Mouse (Mus musculus) heart, adult 18-20 months (tissue): ENCODE results near the gene Ankar. TPM values are rescaled to one million over a fixed set of nuclear protein-coding genes. Genes with fewer than 3 reads are reported as not detected.

Experiments
- DNase-seq, 2 experiments: peaks; one replicate each; pipeline ENCODE4 v3.0.0; 2021 to 2022; ENCODE audit warnings: mixed read lengths in 1 of 2
- total RNA-seq, 2 experiments: library from RNA; stranded (reverse); gene quantifications; 2 replicates each; pipeline ENCODE4 v1.2.3; 2021

Gene Ankar
- total RNA-seq, 2 experiments from 2014 or later, result not detected

DNA sequence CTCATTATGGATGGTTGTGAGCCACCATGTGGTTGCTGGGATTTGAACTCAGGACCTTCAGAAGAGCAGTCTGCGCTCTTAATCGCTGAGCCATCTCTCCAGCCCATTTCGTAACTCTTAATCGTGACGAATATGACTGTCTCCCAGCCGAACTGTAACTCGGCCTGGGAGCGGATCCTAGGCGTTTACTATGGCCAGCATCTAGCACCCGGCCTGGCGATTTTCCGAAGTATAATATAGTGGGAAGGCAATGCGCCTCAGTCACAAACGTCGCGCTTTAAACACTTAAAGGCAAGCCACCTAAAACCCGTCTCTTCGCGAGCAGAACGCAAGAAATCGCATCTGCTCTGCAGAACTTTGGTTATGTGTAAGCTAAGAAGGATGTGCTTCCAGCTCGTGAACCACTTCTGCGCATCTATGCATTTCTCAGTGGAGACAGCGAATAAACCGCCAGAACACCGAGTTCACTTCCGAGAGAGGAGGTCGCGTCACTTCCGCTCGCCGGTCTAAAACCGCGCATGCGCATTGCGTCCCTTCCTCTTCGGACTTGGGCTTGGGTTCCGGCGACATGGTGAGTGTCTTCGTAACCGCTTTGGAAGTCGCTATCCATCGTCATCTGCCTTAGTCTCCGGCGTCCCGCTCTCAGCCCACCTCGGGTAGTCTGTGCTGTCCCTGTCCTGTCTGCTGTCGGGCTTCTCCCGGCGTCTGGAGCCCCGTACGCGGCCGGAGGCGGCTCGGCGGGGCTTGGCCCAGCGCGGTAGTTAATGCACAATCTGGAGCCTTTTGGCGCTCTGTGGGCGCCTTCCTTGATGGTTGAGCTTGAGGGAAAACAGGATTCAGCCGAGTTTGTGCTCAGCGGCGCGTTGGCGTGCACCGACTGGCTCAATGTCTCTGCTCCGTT is 10.6 kb upstream of the Ankar start, which contains the start of gene Rpl37a:
Gene Rpl37a (plus strand): TSS at position 538 of the 901 bp plus-strand sequence.
- DNase-seq, result peak; percentile 96 to 97

DNA sequence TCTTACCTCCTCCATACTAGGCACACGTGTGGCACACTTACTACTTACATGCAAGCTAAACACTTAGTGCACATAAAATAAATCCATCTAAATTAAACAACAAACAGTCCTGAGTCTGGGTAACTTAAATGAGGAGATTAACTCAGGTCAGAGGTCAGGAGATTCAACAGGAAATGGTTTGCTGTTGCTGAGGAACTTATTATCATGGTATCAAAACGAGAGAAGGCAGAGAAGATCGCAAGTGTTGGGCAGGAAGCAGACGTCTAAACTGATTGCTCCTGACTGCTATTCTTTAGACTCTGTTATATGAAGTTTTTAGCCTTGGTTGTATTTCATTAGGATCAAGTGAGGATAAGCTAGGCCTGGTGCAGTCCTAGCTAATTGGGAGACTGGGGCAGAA is 7.1 kb upstream of the Ankar start:
- DNase-seq, result no peak

DNA sequence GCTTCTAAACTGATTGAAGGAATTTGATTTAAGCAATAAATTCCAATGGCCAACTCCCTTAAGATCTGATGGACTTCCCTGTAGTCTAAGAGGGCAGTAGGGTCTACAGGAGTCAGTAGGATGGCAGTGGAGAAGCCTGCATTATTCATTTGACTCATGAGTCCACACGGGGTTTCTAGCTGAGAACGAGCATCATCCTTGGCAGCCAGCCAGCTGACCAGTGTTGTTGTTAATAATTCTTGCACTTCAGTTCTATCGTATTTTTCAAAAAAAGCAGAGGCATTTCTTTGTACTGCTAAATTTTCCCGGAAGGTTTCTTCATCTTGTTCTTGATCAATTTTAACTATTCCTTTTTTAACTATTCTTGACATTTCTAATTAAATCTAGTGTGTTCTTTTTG is 1.7 kb downstream of the Ankar start:
- no peak for DNase-seq

DNA sequence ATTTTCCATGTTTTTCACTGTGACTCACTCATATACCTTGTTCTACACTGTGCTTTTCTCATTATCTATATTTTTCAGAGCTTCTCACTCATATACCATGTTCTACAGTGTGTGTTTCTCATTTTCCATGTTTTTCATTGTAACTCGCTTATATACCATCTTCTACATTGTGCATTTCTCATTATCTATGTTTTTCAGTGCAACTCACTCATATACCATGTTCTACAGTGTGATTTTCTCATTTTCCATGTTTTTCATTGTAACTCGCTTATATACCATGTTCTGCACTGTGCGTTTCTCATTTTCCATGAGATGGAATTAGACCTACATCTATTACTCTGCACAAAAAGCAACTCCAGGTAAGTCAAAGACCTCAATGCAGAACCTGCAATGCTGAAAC is 4.1 kb downstream of the Ankar start:
- no peak for DNase-seq

DNA sequence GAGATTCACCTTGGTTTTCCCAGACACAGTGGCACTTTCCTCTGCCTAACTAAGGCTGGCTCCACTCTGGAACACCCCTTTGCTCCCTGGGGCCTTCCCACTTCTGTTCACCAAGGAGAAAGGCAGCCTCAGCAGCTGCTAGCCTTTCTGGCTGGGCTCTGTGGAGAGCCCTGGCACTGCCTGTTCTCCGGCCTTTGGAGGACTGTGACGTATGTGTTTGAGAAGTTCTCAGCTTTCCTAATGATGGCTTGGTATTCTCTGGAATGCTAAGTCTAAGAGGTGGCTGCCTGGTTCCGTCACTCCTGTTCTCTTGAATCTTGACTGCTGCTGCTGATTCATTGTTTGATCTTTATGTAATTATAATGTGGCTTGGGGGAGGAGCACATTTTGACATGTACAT is 27.3 kb downstream of the Ankar start:
- no peak for DNase-seq

DNA sequence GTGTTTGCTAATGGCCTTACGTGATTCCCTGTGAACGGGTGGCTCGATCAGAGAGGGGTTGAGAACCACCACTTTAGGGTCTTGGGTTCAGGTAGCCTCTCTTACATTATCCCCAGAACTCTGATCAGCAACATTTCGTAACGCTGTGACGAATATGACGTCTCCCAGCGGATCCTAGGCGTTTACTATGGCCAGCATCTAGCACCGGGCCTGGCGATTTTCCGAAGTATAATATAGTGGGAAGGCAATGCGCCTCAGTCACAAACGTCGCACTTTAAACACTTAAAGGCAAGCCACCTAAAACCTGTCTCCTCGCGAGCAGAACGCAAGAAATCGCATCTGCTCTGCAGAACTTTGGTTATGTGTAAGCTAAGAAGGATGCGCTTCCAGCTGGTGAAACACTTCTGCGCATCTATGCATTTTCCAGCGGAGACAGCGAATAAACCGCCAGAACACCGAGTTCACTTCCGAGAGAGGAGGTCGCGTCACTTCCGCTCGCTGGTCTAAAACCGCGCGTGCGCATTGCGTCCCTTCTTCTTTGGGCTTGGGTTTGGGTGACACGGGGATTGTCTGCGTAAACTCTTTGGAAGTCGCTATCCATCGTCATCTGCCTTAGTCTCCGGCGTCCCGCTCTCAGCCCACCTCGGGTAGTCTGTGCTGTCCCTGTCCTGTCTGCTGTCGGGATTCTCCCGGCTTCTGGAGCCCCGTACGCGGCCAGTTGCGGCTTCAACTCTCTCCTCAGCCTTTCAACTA is 59.5 kb downstream of the Ankar start:
- DNase-seq, result peak; percentile 9 to 12

DNA sequence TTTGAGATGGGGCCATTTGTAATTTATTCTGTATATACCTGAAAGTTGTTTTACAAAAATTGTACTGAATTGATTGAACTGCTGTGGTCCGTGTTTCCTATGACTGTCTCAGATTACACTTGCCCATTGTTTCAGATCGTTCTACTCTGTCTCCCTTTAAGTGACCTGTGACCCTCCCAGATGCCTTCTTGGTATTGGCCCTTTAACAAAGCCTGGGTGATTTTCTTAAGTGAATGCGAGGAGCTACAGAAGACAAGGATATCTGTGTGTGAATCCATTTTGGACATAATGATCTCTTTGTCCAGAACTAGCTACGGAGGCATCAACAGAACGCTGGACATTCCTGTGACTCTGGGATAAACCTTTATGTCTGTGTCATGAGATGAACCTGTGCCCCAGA is 65.2 kb downstream of the Ankar start:
- DNase-seq, result no peak

DNA sequence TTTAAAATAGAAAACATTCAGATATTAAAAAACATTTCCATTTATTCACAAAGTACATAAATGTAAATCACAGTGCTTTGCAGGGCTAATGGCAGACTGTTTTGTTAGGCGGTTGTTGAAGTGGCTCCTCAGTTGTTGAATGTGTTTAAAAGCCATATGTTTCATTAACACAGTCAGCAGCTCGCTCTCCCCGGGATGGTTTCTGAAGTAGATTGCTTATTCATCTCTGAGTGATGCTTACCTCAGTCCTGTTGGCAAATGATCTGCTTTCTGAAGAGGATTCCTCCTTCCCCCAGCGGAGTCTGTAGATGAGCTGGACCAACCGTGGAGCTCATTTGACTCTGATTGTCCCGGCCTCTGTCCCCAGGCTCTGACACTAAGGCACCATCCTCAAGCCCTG is 88.2 kb downstream of the Ankar start:
- DNase-seq, result no peak

DNA sequence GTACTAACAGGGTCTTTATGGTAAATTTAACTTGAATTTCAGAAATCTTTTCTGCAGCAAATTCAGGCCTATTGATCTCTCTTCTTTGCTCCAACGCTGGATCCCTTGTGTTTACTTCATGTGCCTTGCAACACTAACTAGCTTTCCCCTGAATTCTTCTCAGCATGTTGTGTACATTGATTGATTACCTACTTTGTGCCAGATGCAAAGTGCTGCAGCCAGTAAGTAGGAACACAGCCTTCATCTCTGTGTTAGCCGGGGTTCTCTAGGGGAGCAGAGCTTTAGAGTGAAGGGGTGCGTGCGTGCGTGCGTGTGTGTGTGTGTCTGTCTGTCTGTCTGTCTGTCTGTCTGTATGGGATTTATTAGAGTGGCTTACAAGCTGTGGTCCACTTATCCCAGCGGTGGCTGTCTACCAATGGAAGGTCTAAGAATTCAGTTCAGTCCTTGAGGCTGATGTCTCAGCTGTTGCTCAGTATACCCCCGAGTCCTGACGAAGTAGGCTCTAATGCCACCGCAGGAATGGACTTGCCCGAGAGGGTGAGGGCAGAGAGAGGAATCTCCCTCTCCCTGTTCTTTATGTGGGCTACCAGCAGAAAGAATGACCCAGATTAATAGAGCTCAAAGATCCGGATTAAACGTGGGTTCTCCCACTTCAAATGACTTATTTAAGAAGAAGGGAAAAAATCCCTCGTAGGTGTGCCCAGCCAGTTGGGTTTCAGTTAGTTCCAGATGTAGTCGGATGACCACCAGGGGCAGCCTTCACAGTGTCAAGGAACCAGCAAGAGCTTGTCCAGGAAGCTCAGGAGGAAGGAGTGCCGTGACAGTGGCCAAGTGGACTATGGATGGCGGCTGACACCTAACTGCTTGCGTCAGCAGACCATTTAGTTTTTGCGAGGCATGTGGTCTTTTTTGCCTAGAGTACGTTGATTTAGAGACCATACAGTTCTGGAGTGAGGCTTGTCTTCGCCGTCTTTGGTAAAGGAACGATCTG is 90.2 kb downstream of the Ankar start:
- no peak for DNase-seq

DNA sequence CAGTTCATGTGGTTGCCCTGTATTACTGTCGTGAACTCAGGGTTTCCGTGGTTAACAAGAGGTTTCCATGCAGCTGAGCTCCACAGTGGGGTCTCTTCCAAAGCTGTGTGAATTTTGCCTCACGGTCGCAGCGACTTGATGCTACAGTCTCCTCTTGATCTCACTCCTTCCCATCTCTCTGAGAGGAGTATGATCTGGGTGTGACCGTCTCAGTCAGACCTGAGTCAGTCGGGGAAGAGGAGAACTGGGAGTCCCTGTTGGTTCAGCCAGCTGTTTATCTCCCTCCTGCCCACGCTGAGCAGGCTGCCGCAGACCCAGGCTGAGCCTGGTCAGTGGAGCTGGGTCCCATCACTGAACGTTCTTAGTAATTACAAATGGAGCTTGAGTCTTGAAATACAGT is 91.2 kb downstream of the Ankar start:
- no peak for DNase-seq

DNA sequence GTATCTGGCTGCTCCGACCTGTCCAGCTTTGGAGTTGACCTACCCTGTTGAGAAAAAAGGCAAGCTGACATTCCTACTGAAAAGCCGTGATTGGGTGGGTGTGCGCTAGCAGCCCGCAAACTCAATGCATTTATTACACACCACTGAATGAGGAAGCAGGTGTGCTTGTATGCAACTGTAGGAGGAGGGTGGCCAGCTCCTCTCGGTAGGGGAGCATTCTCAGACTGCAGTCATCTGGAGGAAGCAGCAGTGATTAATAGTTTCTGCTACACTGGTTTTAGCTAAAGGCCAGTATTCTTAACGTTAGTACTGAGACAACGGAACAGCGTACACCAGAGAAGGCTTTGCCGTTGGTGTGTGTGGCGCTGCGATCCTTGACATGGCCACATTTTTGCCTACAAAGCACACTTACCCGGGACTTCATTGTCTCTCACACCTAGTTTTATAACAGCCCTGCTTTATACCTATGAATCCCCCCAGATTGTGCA is 94.1 kb downstream of the Ankar start:
- DNase-seq, result no peak

DNA sequence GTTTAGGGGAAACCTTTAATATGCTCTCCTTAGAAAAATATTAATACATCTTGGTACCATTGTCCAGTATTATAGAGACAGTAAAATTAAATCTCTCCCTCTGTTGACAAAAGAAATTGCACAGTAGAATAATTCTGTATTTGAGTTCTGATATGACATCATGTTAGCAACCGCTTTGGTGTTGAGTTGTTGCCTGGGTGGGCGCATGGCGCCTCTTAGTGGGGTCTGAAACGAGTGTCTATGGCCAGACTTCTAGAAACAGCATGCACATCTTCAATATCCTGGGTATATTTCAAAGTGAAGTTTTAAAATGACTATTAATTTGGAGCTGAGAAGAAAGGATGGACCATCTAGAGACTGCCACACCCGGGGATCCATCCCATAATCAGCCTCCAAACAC is 97.6 kb downstream of the Ankar start:
- no peak for DNase-seq

DNA sequence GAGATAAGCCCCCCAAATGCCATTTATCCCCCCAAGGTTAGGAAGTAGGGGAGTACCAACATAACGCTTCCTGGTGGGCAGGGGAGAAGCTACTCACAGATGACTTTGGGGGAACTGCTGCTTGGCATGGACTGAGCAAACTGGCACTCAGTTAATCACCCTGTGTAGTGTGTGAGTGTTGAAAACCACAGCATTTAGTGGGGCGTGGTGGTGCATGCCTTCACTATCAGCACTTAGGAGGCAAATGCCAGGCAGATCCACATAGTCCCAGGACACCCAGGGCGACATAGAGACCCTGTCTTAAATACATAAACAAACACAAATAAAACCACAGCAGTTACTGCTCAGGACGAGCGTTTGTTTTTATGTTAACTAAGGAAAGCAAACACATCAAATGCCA is 98.2 kb downstream of the Ankar start:
- no peak for DNase-seq

DNA sequence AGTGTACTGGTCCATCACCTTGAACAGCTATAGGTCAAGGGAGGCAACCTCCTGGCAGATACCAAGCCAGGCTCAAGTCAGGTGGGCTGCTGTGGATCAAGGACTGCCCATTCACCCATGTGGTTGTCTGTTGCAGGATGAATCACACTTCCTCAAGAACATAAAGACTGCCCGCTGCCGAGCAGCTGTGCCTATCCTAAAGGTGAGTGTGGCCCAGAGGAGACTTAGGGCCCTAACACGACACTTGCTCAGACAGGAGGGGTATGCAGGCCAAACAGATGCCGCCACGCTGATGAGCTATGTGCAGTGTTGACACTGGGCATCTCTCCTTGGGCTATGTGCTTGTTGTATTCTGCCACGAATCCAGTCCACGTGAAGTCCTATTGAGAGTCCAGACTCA is 99.1 kb downstream of the Ankar start:
- DNase-seq, result no peak

DNA sequence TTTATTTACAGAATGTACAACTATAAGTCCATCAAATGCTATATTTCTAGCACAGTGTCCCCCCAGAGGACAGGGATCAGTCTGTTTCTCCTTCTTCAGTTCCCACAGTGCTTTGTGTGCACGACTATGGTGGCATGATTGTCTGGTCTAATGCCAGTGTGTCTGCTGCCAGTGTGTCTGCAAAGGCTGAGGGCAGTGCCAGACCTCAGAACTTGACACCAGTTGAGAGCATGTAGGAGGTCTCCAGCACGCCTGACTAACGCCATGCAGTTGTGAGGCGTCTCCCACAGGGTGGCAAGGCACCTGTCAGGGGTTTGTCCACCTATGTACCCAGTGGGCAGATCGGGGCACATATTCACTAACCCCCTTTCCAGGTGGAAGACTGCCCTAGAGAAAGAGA is 99.6 kb downstream of the Ankar start:
- peak; percentile 39 to 55 for DNase-seq

DNA sequence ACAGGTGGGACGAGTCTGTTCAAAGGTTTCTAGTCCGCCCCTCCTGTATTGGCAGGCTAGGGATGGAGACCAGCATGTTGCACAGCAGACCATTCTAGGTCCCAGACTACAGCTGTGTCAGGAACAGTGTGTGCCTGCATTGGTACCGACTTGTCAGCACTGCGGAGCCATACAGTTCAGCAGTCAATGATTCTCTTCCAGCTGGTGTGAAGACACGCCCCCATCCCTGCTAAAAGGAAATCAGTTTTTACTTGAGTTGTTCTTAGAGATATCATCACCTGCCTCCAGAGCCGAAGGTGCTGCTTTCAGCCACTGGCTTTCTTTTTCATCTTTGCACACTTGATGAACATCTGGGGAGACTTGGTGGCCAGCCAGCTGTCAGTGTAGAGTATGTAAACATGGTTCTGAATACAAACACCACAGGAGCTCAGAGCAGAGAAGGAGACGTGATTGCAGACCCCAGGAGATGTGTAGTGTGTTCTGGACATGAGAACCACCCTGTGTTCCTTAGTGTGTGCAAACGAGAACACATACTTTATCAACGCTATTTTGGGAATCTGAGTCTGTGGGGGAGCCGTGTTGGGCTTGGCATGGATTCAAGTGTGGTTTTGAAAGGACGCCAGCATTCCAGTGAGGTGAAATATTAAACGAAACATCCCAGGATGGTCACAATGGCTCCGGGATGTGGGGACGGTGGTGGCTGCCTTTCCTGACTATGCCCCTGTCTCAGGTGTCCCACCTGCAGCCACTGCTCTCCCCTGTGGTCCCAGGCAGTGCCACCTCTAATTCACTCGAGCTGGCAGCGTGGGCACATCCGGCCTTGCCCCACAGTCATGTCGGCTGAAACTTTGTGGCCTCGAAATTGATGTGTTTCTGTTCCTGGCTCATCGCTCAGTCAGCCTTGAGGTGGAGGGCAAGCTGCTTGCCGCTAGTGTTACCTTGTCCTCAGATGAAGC is 101.0 kb downstream of the Ankar start:
- DNase-seq, result peak; percentile 58 to 71

DNA sequence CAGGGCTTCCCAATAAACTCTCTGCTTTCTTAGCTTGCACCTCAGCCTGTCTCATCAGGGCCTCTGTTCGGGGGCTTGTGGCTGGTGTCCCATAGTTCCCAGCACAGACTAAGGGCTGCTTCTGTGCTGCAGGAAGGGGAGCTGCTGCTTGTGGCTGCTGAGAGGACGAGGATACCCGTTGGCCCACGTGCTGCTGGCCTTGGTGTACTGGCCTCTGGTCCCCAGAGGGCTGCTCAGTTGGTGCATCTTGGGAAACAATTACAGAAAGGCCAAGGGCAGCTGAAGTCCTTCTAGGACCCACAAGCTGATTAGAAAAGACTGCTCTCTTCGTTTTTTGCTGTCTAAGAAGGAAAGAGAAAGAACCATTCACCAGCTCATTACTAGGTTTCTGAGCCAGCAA is 104.1 kb downstream of the Ankar start:
- no peak for DNase-seq

DNA sequence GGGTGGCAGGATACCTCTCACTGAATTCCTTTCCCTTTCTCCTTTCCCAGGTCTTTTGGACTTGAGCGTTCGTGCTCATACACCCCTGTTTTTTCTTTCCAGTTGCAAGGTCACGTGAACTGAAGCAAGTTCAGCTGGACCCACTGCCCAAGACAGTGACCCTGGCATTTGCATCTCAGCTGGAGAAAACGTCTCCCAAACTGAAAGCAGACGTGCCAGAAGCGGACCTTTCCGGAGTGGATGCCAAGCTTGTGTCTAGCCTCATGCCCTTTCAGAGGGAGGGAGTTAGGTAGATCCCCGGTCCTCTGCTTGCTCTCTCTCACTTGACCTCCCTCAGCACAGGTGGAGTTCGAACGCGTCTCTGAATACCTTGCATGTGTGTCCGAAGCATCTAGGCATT is 104.7 kb downstream of the Ankar start:
- DNase-seq, result no peak

DNA sequence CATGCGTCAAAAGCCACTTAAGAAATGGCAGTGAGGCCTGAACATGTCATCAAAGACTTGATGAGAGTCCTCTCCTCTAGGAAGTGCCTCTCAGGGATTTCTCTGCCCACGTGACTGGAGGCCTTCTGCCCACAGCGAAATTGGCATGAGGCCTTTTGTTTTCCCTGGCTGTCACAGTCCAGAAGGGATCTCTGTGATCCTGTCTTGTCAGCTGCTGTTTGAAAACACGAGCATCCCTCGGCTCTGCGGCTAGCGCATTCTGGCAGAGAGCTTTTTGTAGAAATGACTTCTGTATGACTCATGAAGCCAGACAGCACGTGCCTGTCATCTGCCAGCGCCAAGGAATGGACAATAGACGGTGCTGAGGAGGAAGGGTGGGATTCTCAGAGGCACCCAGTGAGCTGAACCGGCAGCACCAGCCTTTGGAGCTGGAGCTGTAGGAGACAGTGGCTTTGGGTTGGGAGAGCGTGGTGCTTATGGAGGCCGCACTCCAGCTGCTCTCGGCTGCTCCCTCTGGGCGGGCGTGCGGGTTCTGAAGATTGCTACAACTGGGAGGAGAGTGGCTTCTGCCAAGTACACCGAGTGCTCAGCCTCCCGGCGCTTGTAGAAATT is 106.9 kb downstream of the Ankar start:
- DNase-seq, result peak; percentile 85 to 87
